Mouse (Mus musculus): ENCODE results near the gene Defb21. TPM values are rescaled to one million over a fixed set of nuclear protein-coding genes. Genes with fewer than 3 reads are reported as not detected.

The Defb21 gene
- not detected in 2 replicates for polyA plus RNA-seq (2014; fragmentation: Nextera tagmentation; extraction: Ambion mirVana)

DNA sequence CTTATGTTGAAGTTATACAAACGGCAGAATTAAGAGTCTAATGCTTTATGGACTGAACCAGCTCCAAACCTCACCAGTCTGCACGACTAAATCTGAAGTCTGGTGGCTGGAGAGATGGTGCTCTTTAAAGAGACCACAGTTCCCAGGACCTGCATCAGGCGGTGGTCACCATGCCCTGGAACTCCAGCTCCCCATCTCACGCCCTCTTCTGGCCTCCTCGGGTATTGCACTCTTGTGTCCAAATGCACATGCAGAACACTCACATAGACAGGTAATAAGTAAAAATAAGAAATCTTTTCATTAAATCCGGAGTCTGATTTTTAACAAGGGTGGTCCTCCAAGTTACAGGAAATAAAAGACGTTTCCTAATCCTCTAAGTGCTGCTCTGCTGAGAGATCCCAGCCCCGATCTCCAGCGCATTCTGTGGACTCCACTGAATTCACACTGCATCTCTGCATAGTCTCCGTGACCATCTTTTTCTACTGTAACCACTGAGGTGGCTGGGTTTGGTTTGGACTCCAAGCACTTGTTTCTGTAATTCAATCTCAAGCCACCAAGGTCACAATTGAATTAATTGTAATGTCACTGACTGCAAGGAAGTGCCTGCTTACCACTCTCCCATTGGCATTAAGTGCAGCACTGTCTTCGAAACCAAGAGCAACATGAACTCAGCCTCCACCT lies at the start of gene Defb21:
TSS of gene Defb21 (plus strand) at position 631 of the 681 bp plus-strand sequence.
- ATAC-seq (replicated peaks; ENCODE audit: insufficient number of reproducible peaks, low FRiP score, low TSS enrichment, low read depth) (no peak), DNase-seq (ENCODE audit: low spot score) (no peak)

DNA sequence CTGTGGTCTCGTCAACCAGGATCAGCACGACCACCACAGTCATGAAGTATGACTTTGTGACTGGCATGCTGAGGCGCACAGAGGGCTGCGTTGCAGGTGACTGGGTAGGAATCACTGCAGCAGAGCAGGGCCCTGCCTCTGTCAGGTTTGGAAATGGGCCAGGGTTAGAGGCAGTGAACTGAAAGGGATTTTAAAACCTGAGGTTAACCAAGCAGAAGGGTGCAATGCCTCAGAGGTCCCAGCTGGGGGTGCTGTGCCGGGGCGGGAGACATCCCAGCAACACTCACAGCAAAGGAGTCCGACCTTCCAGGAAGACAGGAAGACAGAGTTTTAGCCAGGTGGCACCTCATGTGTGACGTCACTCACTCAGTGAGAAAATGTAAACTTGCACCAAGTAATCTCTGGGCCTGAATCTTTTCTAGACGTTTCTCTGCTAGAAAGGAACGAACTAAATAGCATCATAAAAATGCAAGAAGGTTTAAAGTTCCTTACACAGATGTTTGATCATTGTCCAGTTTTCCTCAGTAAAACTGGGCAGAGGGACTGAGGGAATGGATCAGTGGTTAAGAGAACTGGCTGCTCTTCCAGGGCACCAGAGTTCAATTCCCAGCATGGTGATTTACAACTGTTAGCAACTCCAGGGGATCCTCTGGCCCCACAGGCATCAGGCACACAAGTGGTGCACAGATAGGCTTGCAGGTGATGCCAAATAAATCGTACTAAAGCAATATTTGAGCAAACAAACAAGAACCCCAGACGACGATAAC lies 32.4 kb upstream of the Defb21 start, which contains the start of gene Defb29:
TSS of gene Defb29 (minus strand) at position 155 of the 767 bp plus-strand sequence.
- Histone ChIP-seq H3K9me3 (replicated peaks; ENCODE audit: control insufficient read depth, low read length) (no peaks in the 10 kb centered on the region), H3K36me3 (replicated peaks; ENCODE audit: control insufficient read depth, insufficient read depth, low read depth, low read length) (no peaks in the 10 kb centered on the region), H3K27ac (replicated peaks; ENCODE audit: low read depth, low read length) (no peak within 1 kb of the TSS), H3K4me2 (ENCODE audit: low read depth, low read length) (no peak within 1 kb of the TSS), H3K9ac (replicated peaks; ENCODE audit: low read length) (no peak within 1 kb of the TSS), H3K4me1 (ENCODE audit: control insufficient read depth, insufficient read depth, low read length) (no peaks in the 10 kb centered on the region), H3K4me3 (ENCODE audit: low read depth, low read length) (no peak within 1 kb of the TSS), H3K27me3 (ENCODE audit: control insufficient read depth, insufficient read depth, low read length) (no peaks in the 10 kb centered on the region)
- WGBS: 56% methylated on average over 13 of the region's 13 CpGs
- DNase-seq (ENCODE audit: low spot score): no peak
- no peak for ATAC-seq (replicated peaks; ENCODE audit: insufficient number of reproducible peaks, low FRiP score, low TSS enrichment, low read depth)

More for the DNA sequence above, at the start of gene Defb21:
- Histone ChIP-seq H3K4me3 (ENCODE audit: low read depth, low read length) (no peak within 1 kb of the TSS), H3K9me3 (replicated peaks; ENCODE audit: control insufficient read depth, low read length) (no peaks in the 10 kb centered on the region), H3K9ac (replicated peaks; ENCODE audit: low read length) (no peak within 1 kb of the TSS), H3K27me3 (ENCODE audit: control insufficient read depth, insufficient read depth, low read length) (no peaks in the 10 kb centered on the region), H3K4me2 (ENCODE audit: low read depth, low read length) (no peak within 1 kb of the TSS), H3K27ac (replicated peaks; ENCODE audit: low read depth, low read length) (no peak within 1 kb of the TSS), H3K36me3 (replicated peaks; ENCODE audit: control insufficient read depth, insufficient read depth, low read depth, low read length) (no peaks in the 10 kb centered on the region), H3K4me1 (ENCODE audit: control insufficient read depth, insufficient read depth, low read length) (no peaks in the 10 kb centered on the region)
- WGBS: 59% methylated on average over 11 of the region's 11 CpGs

GRCm38 (mm10) chr2:152541979-152542378 lies 30.6 kb upstream of the Defb21 start:
- no peak overlapping the region for H3K9ac ChIP-seq (replicated peaks; ENCODE audit: low read length)
- H3K9me3 ChIP-seq (replicated peaks; ENCODE audit: control insufficient read depth, low read length): no peaks in the 10 kb centered on the region
- no peak overlapping the region for H3K27ac ChIP-seq (replicated peaks; ENCODE audit: low read depth, low read length)
- no peaks in the 10 kb centered on the region for H3K27me3 ChIP-seq (ENCODE audit: control insufficient read depth, insufficient read depth, low read length)
- H3K36me3 ChIP-seq (replicated peaks; ENCODE audit: control insufficient read depth, insufficient read depth, low read depth, low read length): no peaks in the 10 kb centered on the region
- no peak overlapping the region for H3K4me3 ChIP-seq (ENCODE audit: low read depth, low read length)
- H3K4me2 ChIP-seq (ENCODE audit: low read depth, low read length): no peak overlapping the region
- ATAC-seq (replicated peaks; ENCODE audit: insufficient number of reproducible peaks, low FRiP score, low TSS enrichment, low read depth) (no peak), DNase-seq (ENCODE audit: low spot score) (no peak)
- no peaks in the 10 kb centered on the region for H3K4me1 ChIP-seq (ENCODE audit: control insufficient read depth, insufficient read depth, low read length)
- WGBS: 86% methylated on average over 9 of the region's 9 CpGs

GRCm38 (mm10) chr2:152542897-152543296 lies 29.6 kb upstream of the Defb21 start:
- Histone ChIP-seq H3K27me3 (ENCODE audit: control insufficient read depth, insufficient read depth, low read length) (no peaks in the 10 kb centered on the region), H3K9me3 (replicated peaks; ENCODE audit: control insufficient read depth, low read length) (no peaks in the 10 kb centered on the region), H3K9ac (replicated peaks; ENCODE audit: low read length) (no peak overlapping the region), H3K27ac (replicated peaks; ENCODE audit: low read depth, low read length) (no peak overlapping the region), H3K36me3 (replicated peaks; ENCODE audit: control insufficient read depth, insufficient read depth, low read depth, low read length) (no peaks in the 10 kb centered on the region), H3K4me2 (ENCODE audit: low read depth, low read length) (no peak overlapping the region), H3K4me3 (ENCODE audit: low read depth, low read length) (no peak overlapping the region), H3K4me1 (ENCODE audit: control insufficient read depth, insufficient read depth, low read length) (no peaks in the 10 kb centered on the region)
- no peak for DNase-seq (ENCODE audit: low spot score)
- 73% methylated on average over 2 of the region's 2 CpGs for WGBS
- no peak for ATAC-seq (replicated peaks; ENCODE audit: insufficient number of reproducible peaks, low FRiP score, low TSS enrichment, low read depth)

DNA sequence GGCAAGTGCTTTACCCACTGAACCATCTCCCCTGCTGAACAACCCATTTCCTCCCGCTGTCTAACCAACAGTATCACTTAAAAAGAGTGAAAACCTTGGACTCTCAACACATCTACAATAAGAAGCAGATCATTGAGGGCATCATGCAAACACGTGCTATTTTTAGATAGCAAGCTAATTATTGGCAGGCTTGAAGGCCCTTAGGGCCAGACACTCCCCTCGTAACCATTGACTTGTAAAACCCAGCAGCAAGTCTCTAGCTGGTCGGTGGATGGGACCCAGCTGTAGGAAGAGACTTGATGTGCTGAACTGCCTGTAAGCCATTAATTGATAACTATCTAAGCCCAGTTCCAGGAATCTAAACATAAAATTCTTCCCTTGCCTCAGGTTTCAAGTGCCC lies 29.1 kb upstream of the Defb21 start:
- Histone ChIP-seq H3K9ac (replicated peaks; ENCODE audit: low read length) (no peak overlapping the region), H3K9me3 (replicated peaks; ENCODE audit: control insufficient read depth, low read length) (no peaks in the 10 kb centered on the region), H3K27me3 (ENCODE audit: control insufficient read depth, insufficient read depth, low read length) (no peaks in the 10 kb centered on the region), H3K36me3 (replicated peaks; ENCODE audit: control insufficient read depth, insufficient read depth, low read depth, low read length) (no peaks in the 10 kb centered on the region), H3K4me2 (ENCODE audit: low read depth, low read length) (no peak overlapping the region), H3K4me1 (ENCODE audit: control insufficient read depth, insufficient read depth, low read length) (no peaks in the 10 kb centered on the region), H3K27ac (replicated peaks; ENCODE audit: low read depth, low read length) (no peak overlapping the region), H3K4me3 (ENCODE audit: low read depth, low read length) (no peak overlapping the region)
- ATAC-seq (replicated peaks; ENCODE audit: insufficient number of reproducible peaks, low FRiP score, low TSS enrichment, low read depth): no peak
- no peak for DNase-seq (ENCODE audit: low spot score)
- WGBS: 76% methylated on average over 4 of the region's 4 CpGs

- no peaks in the 10 kb centered on the region for H3K36me3 ChIP-seq (replicated peaks; ENCODE audit: control insufficient read depth, insufficient read depth, low read depth, low read length)
- 31% methylated on average over 4 of the region's 4 CpGs for WGBS
- DNase-seq (ENCODE audit: low spot score) (peak; percentile 68), ATAC-seq (replicated peaks; ENCODE audit: insufficient number of reproducible peaks, low FRiP score, low TSS enrichment, low read depth) (0 out of 2 replicates have a peak, but pooled peaks have one; percentile 52)
- no peaks in the 10 kb centered on the region for H3K4me1 ChIP-seq (ENCODE audit: control insufficient read depth, insufficient read depth, low read length)
- no peak overlapping the region for H3K4me3 ChIP-seq (ENCODE audit: low read depth, low read length)
- no peaks in the 10 kb centered on the region for H3K27me3 ChIP-seq (ENCODE audit: control insufficient read depth, insufficient read depth, low read length)
- no peak overlapping the region for H3K9ac ChIP-seq (replicated peaks; ENCODE audit: low read length)
- H3K9me3 ChIP-seq (replicated peaks; ENCODE audit: control insufficient read depth, low read length): no peaks in the 10 kb centered on the region
- no peak overlapping the region for H3K4me2 ChIP-seq (ENCODE audit: low read depth, low read length)
- no peak overlapping the region for H3K27ac ChIP-seq (replicated peaks; ENCODE audit: low read depth, low read length)
These were observed 27.9 kb upstream of the Defb21 start for GRCm38 (mm10) chr2:152544691-152545090.

DNA sequence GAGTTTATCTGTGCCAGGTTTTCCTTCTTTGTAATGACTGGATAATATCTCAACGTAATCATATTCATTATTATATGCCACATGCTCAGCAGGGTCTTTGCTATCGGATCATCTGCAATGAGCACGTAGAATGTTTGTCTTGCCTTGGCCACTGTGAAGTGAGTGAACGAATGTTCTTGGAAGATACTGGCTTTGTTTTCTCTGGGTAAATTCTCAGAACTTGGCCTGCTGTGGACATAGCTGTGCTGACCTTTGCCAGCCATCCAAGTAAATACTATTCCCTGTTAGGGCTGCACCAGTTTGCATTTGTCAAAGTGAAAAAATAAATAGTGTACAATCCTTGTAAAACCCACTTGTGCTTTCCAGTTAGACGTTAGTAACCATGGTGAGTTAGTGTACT lies 24.4 kb upstream of the Defb21 start:
- DNase-seq (ENCODE audit: low spot score) (no peak), ATAC-seq (replicated peaks; ENCODE audit: insufficient number of reproducible peaks, low FRiP score, low TSS enrichment, low read depth) (no peak)
- no peak overlapping the region for H3K9ac ChIP-seq (replicated peaks; ENCODE audit: low read length)
- 83% methylated on average over 5 of the region's 5 CpGs for WGBS
- H3K4me1 ChIP-seq (ENCODE audit: control insufficient read depth, insufficient read depth, low read length): no peaks in the 10 kb centered on the region
- no peaks in the 10 kb centered on the region for H3K36me3 ChIP-seq (replicated peaks; ENCODE audit: control insufficient read depth, insufficient read depth, low read depth, low read length)
- no peak overlapping the region for H3K27ac ChIP-seq (replicated peaks; ENCODE audit: low read depth, low read length)
- H3K27me3 ChIP-seq (ENCODE audit: control insufficient read depth, insufficient read depth, low read length): no peaks in the 10 kb centered on the region
- no peaks in the 10 kb centered on the region for H3K9me3 ChIP-seq (replicated peaks; ENCODE audit: control insufficient read depth, low read length)
- H3K4me2 ChIP-seq (ENCODE audit: low read depth, low read length): no peak overlapping the region
- H3K4me3 ChIP-seq (ENCODE audit: low read depth, low read length): no peak overlapping the region

Measured in embryonic facial prominence, embryonic 11.5 days (tissue).